Mouse (Mus musculus) heart, embryonic 15.5 days (tissue): ENCODE results near the gene Gm42742. TPM values are rescaled to one million over a fixed set of nuclear protein-coding genes. Genes with fewer than 3 reads are reported as not detected.

ENCODE experiments used
- ATAC-seq: fragments of 200-750 bp; cut with Nextera tagmentation; replicated peaks from 2 replicates; pipeline ENCODE4 v1.8.0; 2017; ENCODE audit warnings: low read depth, moderate TSS enrichment; ENCODE audit not compliant: insufficient number of reproducible peaks, insufficient read depth, low FRiP score
- H3K27ac ChIP-seq: fragments of 300-500 bp; sonication (generic); 2 replicates; pipeline ENCODE4 v1.5.1; 2015; ENCODE audit warnings: mild to moderate bottlenecking, inconsistent platforms
- H3K27me3 ChIP-seq: fragments of 300-500 bp; sonication (generic); 2 replicates; pipeline ENCODE4 v1.6.1; 2015; ENCODE audit warnings: inconsistent platforms
- H3K36me3 ChIP-seq: fragments of 300-500 bp; sonication (generic); 2 replicates; pipeline ENCODE4 v1.6.1; 2015; ENCODE audit warnings: mild to moderate bottlenecking, inconsistent platforms
- H3K4me1 ChIP-seq: fragments of 300-500 bp; sonication (generic); replicated peaks from 2 replicates; pipeline ENCODE4 v1.6.1; 2015; ENCODE audit warnings: inconsistent platforms
- H3K4me2 ChIP-seq: fragments of 300-500 bp; sonication (generic); 2 replicates; pipeline ENCODE4 v1.6.1; 2015; ENCODE audit warnings: inconsistent platforms, mild to moderate bottlenecking, moderate library complexity
- H3K4me3 ChIP-seq: fragments of 300-500 bp; sonication (generic); 2 replicates; pipeline ENCODE4 v1.5.1; 2015; ENCODE audit warnings: mild to moderate bottlenecking, inconsistent platforms
- H3K9ac ChIP-seq: fragments of 300-500 bp; sonication (generic); 2 replicates; pipeline ENCODE4 v1.6.1; 2015; ENCODE audit warnings: mild to moderate bottlenecking, inconsistent platforms
- H3K9me3 ChIP-seq: fragments of 300-500 bp; sonication (generic); replicated peaks from 2 replicates; pipeline ENCODE4 v1.6.1; 2016; ENCODE audit warnings: inconsistent platforms
- WGBS: fragments of 180-500 bp; shearing (Covaris S2); methylation state at CpG from one replicate; pipeline ENCODE4 v1.1.7; 2015; ENCODE audit warnings: mixed read lengths; 5-methylcytosine and 5-hydroxymethylcytosine counted together
- polyA plus RNA-seq: library from polyadenylated mRNA; unstranded; fragments of >200 nt; fragmentation: Nextera tagmentation; extraction: Ambion mirVana; gene quantifications from 2 replicates; pipeline ENCODE4 v1.2.1, GENCODE M21; 2015

Gene Gm42742
- polyA plus RNA-seq, 1 experiment from 2014 or later = 16.6 TPM

DNA sequence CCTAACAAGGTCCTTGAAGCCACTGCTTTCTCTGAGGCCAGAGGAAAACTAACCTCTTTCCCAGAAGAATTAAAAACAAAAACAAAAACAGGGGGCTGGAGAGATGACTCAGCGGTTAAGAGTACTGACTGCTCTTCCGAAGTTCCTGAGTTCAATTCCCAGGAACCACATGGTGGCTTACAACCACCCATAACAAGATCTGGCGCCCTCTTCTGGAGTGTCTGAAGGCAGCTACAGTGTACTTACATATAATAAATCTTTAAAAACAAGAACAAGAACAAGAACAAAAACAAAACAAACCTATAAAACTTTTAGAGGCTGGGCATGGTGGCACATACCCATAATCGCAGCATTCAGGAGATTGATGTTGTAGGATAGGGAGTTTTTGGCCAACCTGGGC, 24.4 kb downstream of the Gm42742 start:
- no peaks in the 10 kb centered on the region for H3K27me3 ChIP-seq
- H3K36me3 ChIP-seq = peaks cover 13% of the 10 kb centered on the region; the same call in 1 of the 2 replicates
- no peak for ATAC-seq
- H3K27ac ChIP-seq = no peak overlapping the region
- no peak overlapping the region for H3K9ac ChIP-seq
- no peak overlapping the region for H3K4me2 ChIP-seq
- H3K4me1 ChIP-seq = no peaks in the 10 kb centered on the region
- WGBS = 82% methylated on average over 4 of the region's 4 CpGs
- no peaks in the 10 kb centered on the region for H3K9me3 ChIP-seq
- H3K4me3 ChIP-seq = no peak overlapping the region

DNA sequence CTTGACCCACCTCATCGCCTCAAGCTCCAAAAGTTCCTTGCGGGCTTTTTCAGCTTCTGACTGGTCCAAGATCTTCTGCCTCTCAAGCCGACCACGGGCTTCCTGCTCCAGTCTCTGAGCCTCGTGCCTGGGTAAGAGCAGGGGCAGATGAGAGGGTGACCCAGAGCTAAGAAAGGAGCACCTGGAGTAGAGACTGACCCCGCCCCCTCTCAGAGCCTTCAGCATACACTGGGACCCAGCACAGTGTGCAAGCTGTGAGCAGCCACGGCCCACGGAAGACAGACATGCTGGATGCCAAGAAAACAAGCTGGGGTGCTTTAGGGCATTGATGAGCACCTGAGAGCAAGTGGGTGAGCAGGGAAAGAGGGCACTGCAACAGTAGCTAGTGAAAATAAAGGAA, 32.1 kb downstream of the Gm42742 start:
- Histone ChIP-seq H3K27ac (no peak overlapping the region), H3K9ac (no peak overlapping the region), H3K27me3 (no peaks in the 10 kb centered on the region), H3K4me2 (no peak overlapping the region), H3K4me1 (no peaks in the 10 kb centered on the region), H3K4me3 (no peak overlapping the region), H3K9me3 (no peaks in the 10 kb centered on the region), H3K36me3 (no peaks in the 10 kb centered on the region)
- no peak for ATAC-seq
- 64% methylated on average over 8 of the region's 8 CpGs for WGBS

DNA sequence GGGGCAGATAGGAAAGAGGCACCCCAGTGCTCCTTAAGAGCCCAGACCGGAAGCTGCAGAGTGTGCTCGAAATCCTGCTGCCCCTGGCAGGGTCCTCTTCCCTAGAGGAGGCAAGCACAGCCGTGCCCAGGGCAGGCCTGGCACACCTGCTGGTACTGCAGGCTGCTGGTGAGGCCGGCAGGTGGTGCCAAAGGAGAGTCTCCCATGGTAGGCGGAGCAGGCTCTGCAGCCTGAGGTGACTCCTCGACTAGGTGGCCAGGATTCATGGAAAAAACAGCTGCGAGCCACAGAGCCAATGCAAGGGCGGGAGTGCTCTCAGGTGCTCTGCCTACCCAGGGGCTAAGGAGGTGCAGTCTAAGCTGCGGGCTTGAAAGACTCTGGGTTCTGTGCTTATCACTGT, 34.6 kb downstream of the Gm42742 start:
- Histone ChIP-seq H3K4me3 (no peak overlapping the region), H3K4me1 (no peaks in the 10 kb centered on the region), H3K9me3 (no peaks in the 10 kb centered on the region), H3K36me3 (no peaks in the 10 kb centered on the region), H3K27ac (no peak overlapping the region), H3K4me2 (no peak overlapping the region), H3K27me3 (no peaks in the 10 kb centered on the region), H3K9ac (no peak overlapping the region)
- ATAC-seq = no peak
- WGBS = 41% methylated on average over 9 of the region's 9 CpGs

DNA sequence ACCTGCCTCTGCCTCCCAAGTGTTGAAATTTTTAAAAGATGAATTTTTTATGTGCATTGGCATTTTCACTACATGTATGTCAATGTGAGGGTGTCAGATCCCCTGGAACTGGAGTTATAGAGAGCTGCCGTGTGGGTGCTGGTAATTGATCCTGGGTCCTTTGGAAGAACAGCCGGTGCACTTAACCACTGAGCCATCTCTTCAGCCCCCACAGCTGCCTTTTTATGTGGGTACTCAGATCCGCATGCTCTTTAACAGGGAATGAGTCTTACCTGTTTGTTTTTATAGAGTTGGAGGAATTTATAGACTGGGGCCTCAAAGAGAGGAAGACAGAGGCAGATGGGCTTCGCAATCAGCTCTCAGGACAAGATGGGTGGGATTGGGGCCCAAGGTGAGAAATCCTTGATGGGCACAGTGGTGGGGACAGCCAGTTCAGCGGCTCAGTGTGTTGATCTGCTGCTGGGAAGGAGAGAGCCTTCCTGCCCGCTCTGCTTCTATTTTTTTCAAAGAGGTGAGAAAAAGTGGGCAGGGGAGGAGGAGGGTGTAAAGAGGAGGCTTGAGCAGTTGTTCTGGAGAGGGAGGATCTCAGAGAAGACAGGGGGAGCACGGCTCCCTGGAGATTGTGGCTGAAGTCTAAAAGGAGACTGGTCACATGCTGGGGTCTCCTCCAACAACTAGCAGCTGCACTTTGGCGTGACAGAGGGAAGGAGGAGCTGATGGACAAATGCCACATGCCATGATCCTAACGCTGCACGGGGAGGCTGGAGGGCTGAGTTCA, 36.0 kb downstream of the Gm42742 start:
- ATAC-seq = no peak
- no peaks in the 10 kb centered on the region for H3K27me3 ChIP-seq
- no peaks in the 10 kb centered on the region for H3K4me1 ChIP-seq
- WGBS = 42% methylated on average over 10 of the region's 10 CpGs
- no peaks in the 10 kb centered on the region for H3K9me3 ChIP-seq
- no peak overlapping the region for H3K4me3 ChIP-seq
- H3K36me3 ChIP-seq = peaks cover 7% of the 10 kb centered on the region
- H3K4me2 ChIP-seq = no peak overlapping the region
- no peak overlapping the region for H3K9ac ChIP-seq
- H3K27ac ChIP-seq = no peak overlapping the region

DNA sequence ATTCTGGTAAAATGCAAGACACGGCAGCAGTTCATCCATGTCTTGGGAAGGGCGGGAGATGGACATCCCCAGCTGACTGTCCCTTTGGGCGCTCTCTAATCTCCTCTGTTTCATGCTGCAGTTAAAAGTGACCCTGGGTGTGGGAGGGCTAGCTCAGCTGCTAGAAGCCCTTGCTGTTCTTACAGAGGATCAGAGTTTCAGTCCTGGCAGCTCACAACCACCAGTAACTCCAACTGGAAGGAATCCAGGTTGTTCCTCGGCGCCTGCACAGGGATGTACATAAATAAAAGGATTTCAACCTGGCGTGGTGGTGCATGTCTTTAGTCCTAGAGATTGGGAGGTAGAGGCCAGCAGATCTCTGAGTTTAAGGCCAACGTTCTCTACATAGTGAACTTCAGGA, 37.8 kb downstream of the Gm42742 start:
- H3K27ac ChIP-seq = no peak overlapping the region
- H3K9ac ChIP-seq = no peak overlapping the region
- no peaks in the 10 kb centered on the region for H3K4me1 ChIP-seq
- H3K4me2 ChIP-seq = no peak overlapping the region
- ATAC-seq = no peak
- H3K9me3 ChIP-seq = no peaks in the 10 kb centered on the region
- WGBS = 75% methylated on average over 7 of the region's 7 CpGs
- H3K4me3 ChIP-seq = no peak overlapping the region
- H3K27me3 ChIP-seq = no peaks in the 10 kb centered on the region
- H3K36me3 ChIP-seq = peaks cover 23% of the 10 kb centered on the region

DNA sequence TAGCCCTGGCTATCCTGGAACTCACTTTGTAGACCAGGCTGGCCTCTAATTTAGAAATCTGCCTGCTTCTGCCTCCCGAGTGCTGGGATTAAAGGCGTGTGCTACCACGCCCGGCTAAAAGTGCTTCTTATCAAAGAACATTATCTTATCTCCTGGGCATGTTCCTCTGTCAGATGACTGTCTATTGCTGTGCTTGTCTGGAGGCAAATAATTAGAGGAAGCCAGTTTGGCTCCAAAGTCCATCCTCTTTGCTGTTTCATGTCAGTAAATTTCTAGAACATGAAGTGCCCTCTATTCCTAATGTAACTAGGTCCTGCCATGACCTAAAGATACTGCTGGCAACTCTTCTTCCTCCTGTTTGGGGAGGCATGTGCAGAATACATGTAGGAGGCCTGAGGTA, 38.8 kb downstream of the Gm42742 start:
- WGBS = 70% methylated on average over 4 of the region's 4 CpGs
- Histone ChIP-seq H3K27ac (no peak overlapping the region), H3K9me3 (no peaks in the 10 kb centered on the region), H3K4me1 (peaks cover 7% of the 10 kb centered on the region), H3K27me3 (no peaks in the 10 kb centered on the region), H3K4me3 (no peak overlapping the region), H3K9ac (no peak overlapping the region), H3K4me2 (no peak overlapping the region), H3K36me3 (peaks cover 23% of the 10 kb centered on the region)
- no peak for ATAC-seq

DNA sequence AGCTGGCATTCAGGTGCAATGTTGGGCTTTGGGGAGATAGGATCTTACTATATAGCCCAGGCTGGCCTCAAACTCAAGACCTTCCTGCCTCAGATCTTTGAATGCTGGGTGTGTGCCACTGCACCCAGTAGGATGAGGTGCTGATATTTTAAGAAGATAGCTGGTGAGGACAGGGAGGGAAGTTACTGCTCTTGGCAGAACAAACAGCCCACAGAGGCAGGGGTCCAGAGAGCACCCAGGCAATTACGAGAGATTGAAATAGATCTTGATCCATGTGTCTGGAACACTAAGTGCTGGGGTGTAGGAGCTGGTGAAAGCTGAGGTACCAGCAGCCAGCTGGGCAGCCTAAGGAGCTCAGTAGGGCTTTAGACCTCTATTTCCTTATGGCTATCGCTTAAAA, 39.3 kb downstream of the Gm42742 start:
- Histone ChIP-seq H3K4me2 (no peak overlapping the region), H3K27me3 (no peaks in the 10 kb centered on the region), H3K27ac (no peak overlapping the region), H3K4me3 (no peak overlapping the region), H3K9me3 (no peaks in the 10 kb centered on the region), H3K36me3 (peaks cover 23% of the 10 kb centered on the region), H3K4me1 (peaks cover 10% of the 10 kb centered on the region), H3K9ac (no peak overlapping the region)
- ATAC-seq = no peak
- WGBS = 83% methylated on average over 2 of the region's 2 CpGs

DNA sequence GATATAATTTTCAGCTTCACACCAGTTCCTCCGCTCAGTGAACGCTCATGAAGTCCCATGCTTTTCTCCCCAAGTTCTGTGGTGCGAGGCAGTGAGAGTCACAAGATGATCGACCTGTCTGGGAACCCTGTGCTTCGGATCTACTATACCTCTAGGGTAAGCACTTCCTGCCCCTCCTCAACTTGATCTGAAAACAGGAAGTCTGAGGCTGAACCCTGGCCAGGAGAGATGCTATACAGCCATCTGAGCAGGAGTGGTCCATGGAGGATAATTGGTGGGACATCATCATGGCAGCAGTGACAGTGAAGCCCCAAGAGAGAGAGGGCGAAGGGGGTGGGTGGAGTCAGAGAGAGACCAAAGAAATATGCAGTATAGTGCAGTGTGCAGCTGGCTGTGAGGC, 42.1 kb downstream of the Gm42742 start:
- H3K4me2 ChIP-seq = no peak overlapping the region
- 82% methylated on average over 6 of the region's 6 CpGs for WGBS
- peaks cover 23% of the 10 kb centered on the region for H3K36me3 ChIP-seq
- no peak overlapping the region for H3K27ac ChIP-seq
- no peaks in the 10 kb centered on the region for H3K9me3 ChIP-seq
- no peak overlapping the region for H3K4me3 ChIP-seq
- ATAC-seq = no peak
- H3K4me1 ChIP-seq = peaks cover 17% of the 10 kb centered on the region
- H3K9ac ChIP-seq = no peak overlapping the region
- H3K27me3 ChIP-seq = no peaks in the 10 kb centered on the region

DNA sequence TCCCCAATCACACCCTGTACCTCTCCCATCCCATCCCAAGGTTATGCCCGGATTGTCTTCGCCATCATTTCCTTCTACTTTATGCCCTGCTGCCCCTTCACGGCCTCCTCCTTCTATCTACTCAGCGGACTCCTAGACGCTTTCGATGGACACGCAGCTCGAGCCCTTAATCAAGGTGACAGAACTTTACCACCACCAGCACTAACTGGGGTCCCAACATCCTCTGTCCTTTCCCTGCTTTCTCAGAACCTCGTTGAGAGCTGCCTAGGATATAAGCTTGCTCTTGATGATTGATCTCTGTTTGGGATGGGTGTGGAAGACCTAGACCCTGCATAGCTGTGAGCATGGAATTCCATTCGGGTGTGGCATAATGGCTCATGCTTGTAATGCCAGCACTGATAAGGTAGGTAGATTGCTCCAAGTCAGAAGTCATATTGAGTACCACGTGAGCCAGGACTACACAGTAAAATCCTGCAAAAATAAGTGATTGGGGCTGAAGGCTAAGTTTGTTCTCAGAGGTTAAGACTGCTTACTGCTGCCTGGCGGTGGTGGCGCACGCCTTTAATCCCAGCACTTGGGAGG, 43.9 kb downstream of the Gm42742 start:
- Histone ChIP-seq H3K27me3 (no peaks in the 10 kb centered on the region), H3K9me3 (no peaks in the 10 kb centered on the region), H3K4me3 (peak overlapping the region; percentile 94), H3K9ac (peak overlapping the region; percentile 96), H3K4me1 (peaks cover 17% of the 10 kb centered on the region), H3K27ac (peak overlapping the region; percentile 93), H3K36me3 (peaks cover 23% of the 10 kb centered on the region), H3K4me2 (peak overlapping the region; percentile 82)
- WGBS = 20% methylated on average over 14 of the region's 14 CpGs
- no peak for ATAC-seq

DNA sequence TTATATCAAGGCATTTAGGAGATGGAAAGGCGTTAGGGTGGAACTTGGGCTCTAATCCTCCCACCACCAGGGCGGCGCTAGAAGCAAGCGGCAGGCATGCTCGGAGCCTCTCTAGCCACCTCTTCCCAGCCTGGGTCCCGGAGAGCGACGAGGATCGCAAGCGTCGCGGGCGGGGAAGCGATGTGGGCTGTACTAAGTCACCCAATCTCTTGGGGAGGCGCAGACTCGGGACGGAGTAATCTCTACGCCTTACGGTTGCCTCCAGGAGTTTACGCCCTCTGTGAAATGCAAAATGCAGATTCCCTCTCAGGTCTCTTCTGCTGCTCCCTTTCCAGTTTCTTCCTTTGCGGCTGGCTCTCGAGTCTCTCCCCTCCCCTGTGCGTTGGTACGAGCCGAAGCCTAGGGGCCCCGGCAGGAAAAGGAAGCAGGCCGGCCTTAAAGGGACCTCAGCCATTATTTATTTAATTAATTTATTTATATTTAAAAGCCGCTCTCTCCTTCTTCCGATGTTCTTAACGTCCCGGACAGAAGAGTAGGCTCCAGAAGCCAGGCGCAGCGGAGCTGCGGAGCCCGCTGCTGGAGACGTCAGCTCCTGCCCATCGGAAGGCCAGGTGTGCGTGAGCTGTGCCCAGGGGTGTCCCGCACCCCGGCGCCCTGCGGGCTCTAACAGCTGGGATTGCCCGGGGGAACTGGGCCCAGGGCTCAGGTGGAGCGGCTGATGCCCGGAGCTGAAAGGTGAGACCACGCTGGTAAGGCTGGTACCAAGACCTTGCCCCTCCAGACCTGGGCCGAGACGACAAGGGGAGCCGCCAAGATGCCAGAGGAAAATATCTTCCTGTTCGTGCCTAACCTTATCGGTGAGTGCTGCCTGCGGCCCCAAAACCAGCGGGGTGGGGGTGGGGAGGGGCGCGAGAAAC, 44.7 kb downstream of the Gm42742 start, which contains the start of gene Cdiptos:
Cdiptos (minus strand) TSS at position 149 of the 917 bp plus-strand sequence.
- Histone ChIP-seq H3K4me2 (peak within 1 kb of the TSS; percentile 82), H3K27me3 (no peaks in the 10 kb centered on the region), H3K9me3 (no peaks in the 10 kb centered on the region), H3K27ac (peak within 1 kb of the TSS; percentile 93), H3K9ac (peak within 1 kb of the TSS; percentile 96), H3K4me1 (peaks cover 17% of the 10 kb centered on the region), H3K4me3 (peak within 1 kb of the TSS; percentile 94), H3K36me3 (peaks cover 23% of the 10 kb centered on the region)
- under 1% methylated on average over 55 of the region's 55 CpGs for WGBS
- peak; percentile 92 for ATAC-seq

DNA sequence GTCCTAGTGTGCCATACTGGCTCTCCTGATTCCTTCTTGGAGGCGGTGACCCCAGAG, 45.2 kb downstream of the Gm42742 start, which contains the start of gene Cdipt:
Cdipt (plus strand) TSS at position 22 of the 57 bp plus-strand sequence.
- Histone ChIP-seq H3K27me3 (no peaks in the 10 kb centered on the region), H3K4me3 (peak within 1 kb of the TSS; percentile 94), H3K9ac (peak within 1 kb of the TSS; percentile 96), H3K9me3 (no peaks in the 10 kb centered on the region), H3K4me2 (peak within 1 kb of the TSS; percentile 82), H3K4me1 (peaks cover 17% of the 10 kb centered on the region), H3K27ac (peak within 1 kb of the TSS; percentile 93), H3K36me3 (peaks cover 23% of the 10 kb centered on the region)
- 0% methylated on average over 1 of the region's 1 CpGs for WGBS
- no peak for ATAC-seq
